Mouse (Mus musculus) forebrain, embryonic 15.5 days (tissue): ENCODE data around the gene Bicd1. TPM values are rescaled to one million over a fixed set of nuclear protein-coding genes. Genes with fewer than 3 reads are reported as not detected.

Experiments used
- ATAC-seq: fragments of 200-750 bp; cut with Nextera tagmentation; replicated peaks from 2 replicates; pipeline ENCODE4 v1.8.0; 2017; ENCODE audit warnings: mild to moderate bottlenecking, moderate TSS enrichment, moderate library complexity
- H3K27ac ChIP-seq: fragments of 300-500 bp; sonication (generic); replicated peaks from 2 replicates; pipeline ENCODE4 v1.5.1; 2015; ENCODE audit warnings: mild to moderate bottlenecking, inconsistent platforms
- H3K27me3 ChIP-seq: fragments of 300-500 bp; sonication (generic); 2 replicates; pipeline ENCODE4 v1.6.1; 2015; ENCODE audit warnings: inconsistent platforms
- H3K36me3 ChIP-seq: fragments of 300-500 bp; sonication (generic); 2 replicates; pipeline ENCODE4 v1.6.1; 2015; ENCODE audit warnings: mild to moderate bottlenecking, inconsistent platforms
- H3K4me1 ChIP-seq: fragments of 300-500 bp; sonication (generic); 2 replicates; pipeline ENCODE4 v1.6.1; 2015; ENCODE audit warnings: inconsistent platforms
- H3K4me2 ChIP-seq: fragments of 300-500 bp; sonication (generic); replicated peaks from 2 replicates; pipeline ENCODE4 v1.6.1; 2015; ENCODE audit warnings: mild to moderate bottlenecking, inconsistent platforms
- H3K4me3 ChIP-seq: fragments of 300-500 bp; sonication (generic); 2 replicates; pipeline ENCODE4 v1.5.1; 2015; ENCODE audit warnings: mild to moderate bottlenecking, inconsistent platforms
- H3K9ac ChIP-seq: fragments of 300-500 bp; sonication (generic); replicated peaks from 2 replicates; pipeline ENCODE4 v1.6.1; 2015; ENCODE audit warnings: mild to moderate bottlenecking, inconsistent platforms
- H3K9me3 ChIP-seq: fragments of 300-500 bp; sonication (generic); 2 replicates; pipeline ENCODE4 v1.6.1; 2016; ENCODE audit warnings: inconsistent platforms
- whole genome bisulfite sequencing: fragments of 180-500 bp; shearing (Covaris S2); methylation state at CpG from one replicate; pipeline ENCODE4 v1.1.7; 2015; ENCODE audit warnings: mixed read lengths; 5-methylcytosine and 5-hydroxymethylcytosine counted together
- microRNA-seq: library from miRNA; unstranded; fragments of <30 nt; microRNA quantifications from one replicate; pipeline ENCODE4, GENCODE M21; 2016
- polyA plus RNA-seq: library from polyadenylated mRNA; unstranded; fragments of >200 nt; fragmentation: Nextera tagmentation; extraction: Ambion mirVana; gene quantifications from 2 replicates; pipeline ENCODE4 v1.2.1, GENCODE M21; 2015

Gene Bicd1
- polyA plus RNA-seq, 1 experiment from 2014 or later, result 37.9 TPM

- Histone ChIP-seq H3K27me3 (no peaks in the 10 kb centered on the region), H3K4me3 (no peak overlapping the region), H3K4me1 (no peaks in the 10 kb centered on the region), H3K4me2 (no peak overlapping the region), H3K9ac (no peak overlapping the region), H3K27ac (no peak overlapping the region), H3K9me3 (peaks cover 18% of the 10 kb centered on the region), H3K36me3 (peaks cover 3% of the 10 kb centered on the region)
- ATAC-seq, result no peak
These were observed 171.4 kb downstream of the Bicd1 start for GRCm38 (mm10) chr6:149580053-149580452.

DNA sequence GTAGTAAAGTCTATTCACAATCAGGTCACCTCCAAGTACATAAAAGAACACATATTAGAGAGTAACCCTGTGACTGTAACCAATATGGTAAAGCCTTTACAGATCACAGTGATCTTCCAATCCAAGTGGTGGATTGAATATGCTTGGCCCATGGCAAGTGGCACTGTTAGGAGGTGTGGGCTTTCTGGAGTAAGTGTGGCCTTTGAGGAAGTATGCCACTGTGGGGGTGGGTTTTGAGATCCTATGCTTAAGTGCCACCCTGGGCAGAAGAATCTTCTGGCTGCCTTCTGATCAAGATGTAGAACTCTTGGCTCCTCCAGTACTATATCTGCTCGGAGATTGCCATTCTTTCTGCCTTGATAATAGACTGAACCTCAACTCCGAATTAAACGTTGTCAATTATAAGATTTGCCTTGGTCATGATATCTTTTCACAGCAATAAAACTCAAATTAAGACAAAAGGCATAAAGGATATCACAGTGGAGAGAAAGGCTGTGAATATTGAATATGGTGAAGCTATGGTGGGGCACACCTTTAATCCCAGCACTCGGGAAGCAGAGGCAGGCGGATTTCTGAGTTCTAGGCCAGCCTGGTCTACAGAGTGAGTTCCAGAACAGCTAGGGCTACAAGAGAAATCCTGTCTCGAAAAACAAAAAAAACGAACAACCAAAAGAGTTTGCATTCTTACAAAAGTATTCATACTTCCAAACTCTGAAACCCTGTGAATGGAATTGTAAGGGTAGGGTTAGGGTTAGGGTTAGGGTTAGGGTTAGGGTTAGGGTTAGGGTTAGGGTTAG, 177.2 kb downstream of the Bicd1 start:
- no peak for ATAC-seq
- Histone ChIP-seq H3K9me3 (peaks cover 18% of the 10 kb centered on the region), H3K9ac (no peak overlapping the region), H3K4me1 (no peaks in the 10 kb centered on the region), H3K4me2 (no peak overlapping the region), H3K36me3 (peaks cover 3% of the 10 kb centered on the region), H3K27ac (no peak overlapping the region), H3K4me3 (no peak overlapping the region), H3K27me3 (no peaks in the 10 kb centered on the region)
- 91% methylated on average over 7 of the region's 7 CpGs for WGBS

Small RNA genes within 50 kb of the gene (microRNA-seq; reads per million reads assigned to microRNA genes)
- not detected for gene Gm24307

Other genes with a start within 250 kb of the Bicd1 start
- 88.7 and 107 TPM in 2 replicates for gene Amn1, start 220.2 kb upstream of the Bicd1 start, polyA plus RNA-seq
- 39.8 and 40.8 TPM in 2 replicates for gene Resf1, start 99.5 kb upstream of the Bicd1 start, polyA plus RNA-seq